Mouse (Mus musculus) stomach, embryonic 14.5 days (tissue): ENCODE data around the gene Zfp36l1. TPM values are rescaled to one million over a fixed set of nuclear protein-coding genes. Genes with fewer than 3 reads are reported as not detected.
A peak's percentile ranks its signal among the peaks of the same experiment; 100 is the strongest.

Experiments
- ATAC-seq: fragments of 200-750 bp; cut with Nextera tagmentation; 2 replicates; pipeline ENCODE4 v1.8.0; 2017; ENCODE audit warnings: low read depth, moderate TSS enrichment; ENCODE audit not compliant: insufficient number of reproducible peaks, insufficient read depth, low FRiP score
- H3K27ac ChIP-seq: fragments of 300-500 bp; sonication (generic); 2 replicates; pipeline ENCODE4 v1.5.1; 2014; ENCODE audit warnings: mild to moderate bottlenecking, low read length, moderate library complexity, mixed read lengths
- H3K27me3 ChIP-seq: fragments of 300-500 bp; sonication (generic); 2 replicates; pipeline ENCODE4 v1.6.1; 2014; ENCODE audit warnings: low read length, control low read depth, mixed read lengths; ENCODE audit not compliant: control insufficient read depth, insufficient read depth
- H3K36me3 ChIP-seq: fragments of 300-500 bp; sonication (generic); 2 replicates; pipeline ENCODE4 v1.6.1; 2014; ENCODE audit warnings: mild to moderate bottlenecking, control low read depth, low read length, moderate library complexity, mixed read lengths; ENCODE audit not compliant: control insufficient read depth, insufficient read depth
- H3K4me1 ChIP-seq: fragments of 300-500 bp; sonication (generic); 2 replicates; pipeline ENCODE4 v1.6.1; 2014; ENCODE audit warnings: low read length, control low read depth, mixed read lengths; ENCODE audit not compliant: control insufficient read depth, insufficient read depth
- H3K4me2 ChIP-seq: fragments of 300-500 bp; sonication (generic); replicated peaks from 2 replicates; pipeline ENCODE4 v1.6.1; 2014; ENCODE audit warnings: low read depth, low read length, control low read depth
- H3K4me3 ChIP-seq: fragments of 300-500 bp; sonication (generic); 2 replicates; pipeline ENCODE4 v1.5.1; 2014; ENCODE audit warnings: low read depth, low read length, control low read depth
- H3K9ac ChIP-seq: fragments of 300-500 bp; sonication (generic); replicated peaks from 2 replicates; pipeline ENCODE4 v1.6.1; 2014; ENCODE audit warnings: low read depth, mild to moderate bottlenecking, control low read depth, low read length, moderate library complexity, mixed read lengths
- H3K9me3 ChIP-seq: fragments of 300-500 bp; sonication (generic); 2 replicates; pipeline ENCODE4 v1.6.1; 2016; ENCODE audit warnings: low read depth, low read length, control low read depth; ENCODE audit not compliant: control insufficient read depth
- WGBS: fragments of 180-500 bp; shearing (Covaris S2); extraction: QIAGEN DNeasy Blood & Tissue Kit; methylation state at CpG from one replicate; pipeline ENCODE4 v1.1.7; 2014; 5-methylcytosine and 5-hydroxymethylcytosine counted together
- polyA plus RNA-seq: library from polyadenylated mRNA; unstranded; fragments of >200 nt; fragmentation: Nextera tagmentation; extraction: Ambion mirVana; gene quantifications from 2 replicates; pipeline ENCODE4 v1.2.1, GENCODE M21; 2014

Gene Zfp36l1
- polyA plus RNA-seq, 1 experiment from 2014 or later, result 245 TPM

DNA sequence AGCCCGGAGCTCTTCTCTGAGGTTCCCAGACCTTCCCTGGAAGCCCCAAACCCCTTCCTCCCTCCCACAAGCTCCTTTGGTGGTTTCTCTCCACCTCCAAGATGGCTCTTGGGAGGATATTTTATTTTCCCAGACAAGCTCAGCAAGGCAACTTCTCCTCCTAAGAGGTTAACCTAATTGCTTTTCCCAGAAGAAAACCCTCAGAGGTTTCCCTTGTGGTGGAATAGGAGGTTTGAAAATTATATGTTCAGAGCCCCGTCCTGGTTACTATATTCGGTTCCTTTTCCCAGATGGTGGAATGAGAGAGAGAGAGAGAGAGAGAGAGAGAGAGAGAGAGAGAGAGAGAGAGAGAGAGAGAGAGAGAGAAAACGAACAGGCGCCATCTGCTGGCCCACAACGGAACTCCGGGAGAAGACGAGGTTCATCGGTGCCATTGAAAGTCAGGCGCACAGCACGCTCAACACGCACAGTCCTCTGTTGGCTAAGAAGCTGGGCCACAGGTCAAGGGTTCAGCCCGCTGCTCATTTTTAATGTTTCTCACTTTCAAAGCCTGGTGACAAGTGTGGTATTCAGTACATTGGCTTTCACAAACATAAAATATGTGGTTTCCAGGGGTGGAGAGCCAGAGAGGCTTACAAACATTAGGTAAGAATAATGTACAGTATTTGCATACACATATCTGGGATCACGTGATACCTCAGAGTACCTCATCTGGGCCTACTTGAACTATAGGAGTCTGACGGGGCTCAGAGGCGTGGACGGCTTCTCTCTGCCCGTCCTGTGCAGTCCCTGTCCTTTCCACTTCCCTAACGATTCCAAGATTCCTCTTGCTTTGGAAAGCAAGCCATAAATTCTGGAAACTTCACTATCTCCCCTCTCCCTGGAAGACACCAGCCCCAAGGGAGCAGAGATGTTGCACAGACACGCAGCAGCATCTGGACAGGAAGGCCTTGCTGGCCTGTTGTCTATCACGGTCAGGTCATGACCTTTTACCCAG lies 33.7 kb upstream of the Zfp36l1 start:
- peak; percentile 70 for ATAC-seq
- Histone ChIP-seq H3K27ac (peak overlapping the region; percentile 45; the same call in 1 of the 2 replicates), H3K4me3 (no peak overlapping the region), H3K9me3 (no peaks in the 10 kb centered on the region), H3K36me3 (no peaks in the 10 kb centered on the region), H3K4me1 (peaks cover 13% of the 10 kb centered on the region; the same call in 1 of the 2 replicates), H3K9ac (no peak overlapping the region), H3K4me2 (no peak overlapping the region), H3K27me3 (no peaks in the 10 kb centered on the region)
- 33% methylated on average over 21 of the region's 21 CpGs for WGBS

DNA sequence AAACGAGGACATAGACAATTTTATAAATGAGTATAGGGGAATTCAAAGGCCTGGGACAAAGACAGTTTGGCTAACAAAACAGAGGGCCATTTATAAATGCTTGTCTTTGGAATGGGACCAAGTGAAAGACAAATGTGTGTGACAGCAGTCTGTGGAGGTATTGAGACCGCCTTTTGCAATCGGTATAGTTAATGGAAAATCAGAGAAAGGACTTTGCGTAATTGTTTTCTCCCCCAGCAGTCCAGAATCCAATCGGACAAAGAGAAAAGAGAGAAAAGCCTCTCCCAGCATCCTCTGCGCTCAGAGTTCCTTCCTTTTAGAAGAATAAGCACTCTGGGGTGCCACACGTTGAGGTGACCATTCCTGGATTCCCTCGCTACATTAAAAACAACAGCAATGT lies 32.6 kb upstream of the Zfp36l1 start:
- H3K27ac ChIP-seq, result no peak overlapping the region
- no peak for ATAC-seq
- no peaks in the 10 kb centered on the region for H3K9me3 ChIP-seq
- WGBS, result 61% methylated on average over 8 of the region's 8 CpGs
- no peak overlapping the region for H3K9ac ChIP-seq
- no peak overlapping the region for H3K4me2 ChIP-seq
- H3K27me3 ChIP-seq, result no peaks in the 10 kb centered on the region
- no peak overlapping the region for H3K4me3 ChIP-seq
- peaks cover 17% of the 10 kb centered on the region for H3K4me1 ChIP-seq
- H3K36me3 ChIP-seq, result no peaks in the 10 kb centered on the region

DNA sequence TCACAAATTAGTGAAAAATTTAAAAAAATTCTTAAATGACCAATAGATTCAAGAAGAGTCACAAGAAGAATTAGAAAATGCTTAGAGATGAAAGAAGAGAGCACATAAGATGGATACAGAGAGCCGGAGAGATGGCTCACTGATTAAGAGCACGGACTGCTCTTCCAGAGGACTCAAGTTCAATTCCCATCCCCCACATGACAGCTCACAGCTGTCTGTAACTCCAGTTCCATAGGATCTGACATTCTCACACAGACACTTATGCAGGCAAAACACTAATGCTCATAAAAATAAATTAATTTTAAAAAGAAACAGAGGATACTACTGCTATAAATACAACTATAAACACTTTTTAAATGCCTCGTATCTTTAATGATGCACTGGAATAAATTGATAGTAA lies 32.0 kb upstream of the Zfp36l1 start:
- WGBS, result 40% methylated on average over 3 of the region's 3 CpGs
- Histone ChIP-seq H3K4me2 (no peak overlapping the region), H3K27ac (no peak overlapping the region), H3K36me3 (no peaks in the 10 kb centered on the region), H3K9me3 (no peaks in the 10 kb centered on the region), H3K4me3 (no peak overlapping the region), H3K27me3 (no peaks in the 10 kb centered on the region), H3K4me1 (peaks cover 17% of the 10 kb centered on the region), H3K9ac (no peak overlapping the region)
- no peak for ATAC-seq

DNA sequence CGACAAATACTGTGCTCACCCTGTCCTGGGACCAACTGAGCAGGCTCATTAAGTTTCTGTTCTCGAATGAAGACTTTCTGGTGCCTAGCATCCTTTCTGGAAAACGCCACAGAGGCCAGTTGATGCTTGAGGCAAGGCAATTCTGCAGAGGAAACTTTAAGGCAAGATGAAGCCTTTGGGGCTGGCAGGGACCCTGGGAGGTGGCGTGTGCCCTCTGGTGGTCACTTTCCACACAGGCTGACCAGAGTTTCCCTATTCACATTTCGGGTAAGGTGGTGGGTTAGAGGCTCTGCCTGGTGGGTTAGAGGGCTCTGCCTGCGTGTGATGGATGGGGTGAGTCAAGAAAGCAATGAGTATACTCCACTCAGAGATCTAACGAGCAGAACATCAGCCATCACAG lies 28.7 kb upstream of the Zfp36l1 start:
- no peak overlapping the region for H3K27ac ChIP-seq
- H3K4me1 ChIP-seq, result peaks cover 13% of the 10 kb centered on the region
- no peak for ATAC-seq
- 21% methylated on average over 7 of the region's 7 CpGs for WGBS
- H3K9me3 ChIP-seq, result no peaks in the 10 kb centered on the region
- H3K27me3 ChIP-seq, result no peaks in the 10 kb centered on the region
- H3K4me3 ChIP-seq, result no peak overlapping the region
- no peak overlapping the region for H3K4me2 ChIP-seq
- H3K9ac ChIP-seq, result no peak overlapping the region
- no peaks in the 10 kb centered on the region for H3K36me3 ChIP-seq

DNA sequence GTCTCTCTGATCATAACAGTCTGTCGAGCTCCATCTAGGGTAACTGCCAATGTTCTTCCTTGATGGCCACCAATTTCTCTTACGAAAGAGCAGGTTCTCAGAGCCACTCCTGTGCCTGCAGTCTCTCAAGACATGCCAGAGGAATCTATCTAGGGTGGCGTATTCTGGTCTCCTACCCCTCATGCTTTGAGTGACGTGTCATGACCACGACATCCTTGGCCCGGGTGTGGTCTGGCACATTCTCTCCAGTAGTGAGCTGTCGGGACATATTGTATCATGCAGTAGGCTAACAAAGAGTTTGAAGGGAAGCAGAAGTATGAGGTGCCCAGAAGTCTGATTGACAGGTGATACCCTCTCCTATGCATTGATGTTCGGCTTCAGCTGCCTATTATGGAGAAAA lies 28.2 kb upstream of the Zfp36l1 start:
- ATAC-seq, result no peak
- Histone ChIP-seq H3K4me3 (no peak overlapping the region), H3K9me3 (no peaks in the 10 kb centered on the region), H3K36me3 (no peaks in the 10 kb centered on the region), H3K27me3 (no peaks in the 10 kb centered on the region), H3K4me1 (peaks cover 11% of the 10 kb centered on the region), H3K9ac (no peak overlapping the region), H3K4me2 (no peak overlapping the region), H3K27ac (no peak overlapping the region)
- WGBS, result 81% methylated on average over 8 of the region's 8 CpGs

DNA sequence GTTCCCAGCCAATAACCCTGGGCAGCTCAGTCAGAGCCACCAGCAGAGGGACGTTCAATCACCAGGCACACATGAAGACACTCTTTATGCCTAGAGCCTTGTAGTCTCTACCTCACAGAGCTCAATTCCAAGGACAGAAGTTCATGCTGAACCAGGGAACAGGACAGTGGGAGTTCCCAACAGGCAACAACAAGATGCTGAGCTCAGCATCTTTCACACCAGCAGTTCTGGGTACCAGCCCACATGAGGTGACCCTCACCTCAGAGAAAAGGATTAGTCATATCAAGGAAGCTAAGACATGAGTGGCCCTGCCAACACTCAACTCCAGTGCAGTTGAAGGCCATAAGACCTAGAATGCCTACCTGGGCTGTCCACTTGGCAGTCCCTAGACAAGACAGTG lies 24.9 kb upstream of the Zfp36l1 start:
- peaks cover 4% of the 10 kb centered on the region; the same call in 1 of the 2 replicates for H3K4me1 ChIP-seq
- no peak overlapping the region for H3K27ac ChIP-seq
- no peaks in the 10 kb centered on the region for H3K27me3 ChIP-seq
- no peak overlapping the region for H3K4me3 ChIP-seq
- no peak overlapping the region for H3K4me2 ChIP-seq
- no peak overlapping the region for H3K9ac ChIP-seq
- WGBS, result 72% methylated on average over 1 of the region's 1 CpGs
- ATAC-seq, result no peak
- no peaks in the 10 kb centered on the region for H3K9me3 ChIP-seq
- no peaks in the 10 kb centered on the region for H3K36me3 ChIP-seq

DNA sequence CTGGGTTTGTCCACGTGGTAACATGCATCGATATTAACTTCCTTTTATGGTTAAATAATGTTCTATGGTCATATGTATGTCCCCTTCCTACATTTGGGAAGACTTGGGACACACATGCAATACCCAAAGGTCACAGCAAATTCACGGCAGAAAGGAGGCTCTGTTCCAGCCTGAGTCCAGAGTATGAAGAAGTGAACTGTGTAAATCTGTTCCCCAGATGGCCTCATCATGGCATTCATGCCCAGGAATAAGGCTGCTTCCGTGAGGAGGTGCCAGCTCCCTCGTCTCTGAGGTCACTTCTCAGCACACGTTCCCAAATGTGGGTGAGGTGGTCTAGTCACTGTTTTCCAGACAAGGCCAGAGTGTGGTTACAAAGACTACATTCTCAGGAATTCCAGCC lies 24.4 kb upstream of the Zfp36l1 start:
- no peak overlapping the region for H3K27ac ChIP-seq
- WGBS, result 85% methylated on average over 6 of the region's 6 CpGs
- H3K36me3 ChIP-seq, result no peaks in the 10 kb centered on the region
- peaks cover 4% of the 10 kb centered on the region; the same call in 1 of the 2 replicates for H3K4me1 ChIP-seq
- no peaks in the 10 kb centered on the region for H3K9me3 ChIP-seq
- no peak for ATAC-seq
- no peak overlapping the region for H3K4me2 ChIP-seq
- no peak overlapping the region for H3K9ac ChIP-seq
- H3K4me3 ChIP-seq, result no peak overlapping the region
- H3K27me3 ChIP-seq, result no peaks in the 10 kb centered on the region

DNA sequence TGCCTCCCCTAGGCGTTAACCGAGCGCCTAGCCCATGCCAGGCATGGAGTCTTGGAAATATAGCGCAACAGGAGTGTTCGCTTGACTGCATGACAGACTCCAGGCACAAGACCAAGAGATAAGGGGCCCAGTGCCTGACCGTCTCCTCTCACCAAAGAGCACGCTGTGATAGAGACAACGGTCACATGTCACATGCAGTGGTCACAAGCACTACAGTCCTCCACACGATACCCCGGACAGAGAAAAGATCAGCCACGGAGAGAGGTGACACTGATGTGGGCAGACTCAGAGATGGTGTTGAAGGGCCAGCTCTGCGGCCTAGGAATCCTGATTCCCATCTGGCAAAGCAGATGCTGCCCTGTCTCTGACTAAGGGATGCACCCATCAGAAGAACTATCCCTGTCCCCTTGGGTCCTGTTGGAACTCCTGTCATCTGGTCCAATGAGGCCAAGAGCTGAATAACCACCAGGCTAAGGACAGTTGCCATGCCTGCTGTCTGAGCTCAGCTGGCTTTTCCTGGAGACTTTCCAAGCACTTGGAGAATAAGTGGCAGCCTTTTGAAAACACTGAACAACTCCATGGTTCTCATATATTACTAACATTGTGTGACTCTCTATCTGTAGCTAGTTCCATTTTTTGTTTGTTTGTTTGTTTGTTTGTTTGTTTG lies 23.6 kb upstream of the Zfp36l1 start:
- WGBS, result 87% methylated on average over 12 of the region's 12 CpGs
- no peaks in the 10 kb centered on the region for H3K36me3 ChIP-seq
- no peak overlapping the region for H3K9ac ChIP-seq
- no peak overlapping the region for H3K4me2 ChIP-seq
- no peak for ATAC-seq
- H3K27ac ChIP-seq, result no peak overlapping the region
- H3K4me1 ChIP-seq, result peaks cover 11% of the 10 kb centered on the region
- no peak overlapping the region for H3K4me3 ChIP-seq
- H3K27me3 ChIP-seq, result no peaks in the 10 kb centered on the region
- H3K9me3 ChIP-seq, result no peaks in the 10 kb centered on the region
